Mouse (Mus musculus): ENCODE results near the gene Exosc7.
A peak's percentile ranks its signal among the peaks of the same experiment; 100 is the strongest.

Exosc7 gene

DNA sequence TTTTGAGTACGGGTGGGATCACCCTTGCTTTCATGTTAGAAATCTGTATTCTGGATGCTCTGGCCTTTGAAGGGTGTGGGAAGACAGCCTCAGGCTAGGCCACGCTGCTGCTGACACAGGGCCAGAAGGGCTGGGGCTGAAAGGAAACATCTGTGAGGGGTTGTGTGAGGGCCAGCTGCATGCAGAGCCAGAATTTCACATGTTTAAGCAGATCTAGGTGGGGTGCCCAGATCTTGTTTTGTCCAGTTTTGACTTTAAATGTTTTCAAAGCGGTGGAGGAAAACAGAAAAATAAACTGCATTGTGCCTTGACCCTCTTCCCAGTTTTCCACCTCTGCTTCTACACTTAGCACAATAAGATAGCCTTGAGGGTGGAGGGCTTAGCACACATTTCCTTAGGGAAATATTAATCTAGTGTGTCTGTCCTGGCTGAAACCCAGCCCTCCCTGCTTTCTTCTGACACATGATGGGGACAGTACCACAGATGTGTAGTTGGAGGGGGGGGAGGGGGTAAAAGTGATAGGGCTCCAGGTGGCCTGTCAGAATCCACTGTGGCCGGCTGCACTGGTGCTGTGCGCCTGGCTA, 26.0 kb downstream of the Exosc7 start:
- DNase-seq (ENCODE audit: low read depth, low spot score) = no peak

DNA sequence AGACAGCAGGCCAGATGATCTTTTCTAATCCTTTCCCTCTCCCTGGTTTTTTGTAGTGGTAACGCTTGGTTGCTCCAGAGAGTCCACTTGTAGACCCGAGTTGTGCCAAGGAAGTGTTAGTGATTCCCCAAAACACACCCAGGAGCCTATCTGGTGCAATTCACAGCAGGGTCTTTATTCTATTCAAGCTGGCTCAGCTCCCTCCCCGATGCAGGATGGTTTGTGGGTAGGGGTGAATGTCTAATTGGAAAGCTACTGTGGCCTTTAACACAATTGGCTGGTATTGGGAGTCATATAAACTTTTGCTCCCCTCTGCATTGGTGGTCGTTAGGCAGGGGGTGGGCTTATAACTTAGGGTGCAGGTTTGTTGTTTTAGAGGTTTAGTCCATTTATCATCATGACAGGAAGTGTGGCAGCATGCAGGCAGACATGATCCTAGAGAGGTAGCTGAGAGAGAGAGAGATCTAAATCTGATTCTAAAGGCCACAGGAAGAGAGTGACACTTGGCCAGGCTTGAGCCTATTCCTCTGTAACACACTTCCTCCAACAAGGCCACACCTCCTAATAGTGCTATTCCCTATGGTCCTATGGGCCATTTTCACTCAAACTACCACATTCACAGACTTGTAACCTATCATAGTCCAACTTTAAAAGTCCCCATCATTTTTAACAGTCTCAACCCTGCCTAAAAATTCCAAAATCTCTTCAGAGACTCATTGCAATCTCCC, 27.0 kb downstream of the Exosc7 start:
- DNase-seq (ENCODE audit: low read depth, low spot score) = no peak

DNA sequence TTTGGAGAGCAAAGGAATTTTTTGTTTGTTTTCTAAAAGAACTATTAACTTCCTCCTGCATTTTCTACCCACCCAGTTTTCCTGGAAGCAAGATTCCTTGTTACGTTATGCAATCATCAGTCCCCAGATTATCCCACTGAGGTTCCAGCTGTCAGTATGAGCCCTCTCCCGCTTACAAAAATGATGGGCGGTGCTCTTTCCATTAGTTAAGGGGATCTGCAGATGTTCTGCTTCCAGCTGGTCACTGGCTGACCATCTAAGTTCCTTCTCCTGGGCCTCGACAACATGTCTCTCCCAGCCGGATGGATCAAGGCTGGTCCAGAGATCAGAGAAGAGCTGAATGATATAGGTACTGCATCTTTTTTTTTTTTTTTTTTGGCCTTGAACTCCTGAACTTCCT, 35.4 kb downstream of the Exosc7 start:
- no peak for DNase-seq (ENCODE audit: low read depth, low spot score)

DNA sequence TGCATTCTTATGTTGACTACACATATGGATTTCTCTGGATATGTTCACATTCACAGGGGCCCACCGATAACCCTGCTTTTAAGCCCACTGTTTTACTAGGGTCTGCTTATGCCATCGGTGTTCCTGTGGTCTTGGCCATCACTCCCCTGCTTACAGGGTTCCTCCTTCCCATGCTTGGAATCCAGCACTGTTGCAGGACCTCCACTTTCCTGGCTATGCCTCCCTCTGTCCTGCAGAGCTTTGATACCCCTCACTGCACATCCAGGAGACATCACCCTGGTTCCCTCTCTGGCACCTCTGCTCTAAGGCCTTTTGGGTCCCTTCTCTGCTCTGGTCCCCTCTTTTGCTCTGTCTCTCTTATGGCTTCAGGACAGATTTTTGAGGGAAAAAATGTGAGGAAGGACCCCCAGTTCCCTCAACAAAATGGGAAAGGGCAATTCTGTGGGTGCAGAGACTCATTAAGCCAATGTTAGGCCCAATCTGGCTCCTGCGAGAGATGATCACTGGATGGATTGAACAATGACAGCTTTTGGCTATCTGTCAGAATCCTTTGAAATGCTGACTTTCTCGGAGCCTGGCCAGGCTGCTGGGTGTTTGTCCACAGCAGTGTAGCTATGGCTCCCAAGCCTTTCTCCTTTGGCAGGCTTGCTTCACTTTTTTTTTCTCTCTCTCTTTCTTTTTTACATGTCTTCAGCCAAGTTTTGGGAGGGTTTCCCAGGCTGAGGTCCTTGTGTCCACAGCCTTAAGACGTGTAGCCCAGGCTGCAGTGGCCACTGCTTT, 37.4 kb downstream of the Exosc7 start, which contains the start of gene Clec3b:
Clec3b (plus strand) TSS at position 706 of the 780 bp plus-strand sequence.
- no peak for DNase-seq (ENCODE audit: low read depth, low spot score)

DNA sequence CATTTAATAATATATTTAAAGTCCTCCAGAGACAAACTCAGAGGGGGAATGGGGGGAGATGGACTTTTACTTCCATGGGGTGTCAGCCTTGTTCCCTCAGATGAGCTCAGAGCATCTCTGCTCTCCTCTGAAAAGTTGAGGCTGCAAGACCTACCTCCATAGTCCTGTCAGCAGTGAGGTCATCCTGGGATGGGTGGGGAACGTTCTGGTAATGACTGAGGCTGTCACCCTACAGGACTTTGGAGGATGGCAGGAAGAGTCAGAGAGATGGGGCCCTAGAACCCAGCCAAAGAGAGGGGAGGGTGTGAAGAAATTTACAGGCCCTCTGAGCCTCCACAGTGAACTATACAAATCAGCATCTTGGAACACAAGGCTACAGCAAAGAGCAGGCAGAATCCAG, 38.5 kb downstream of the Exosc7 start:
- DNase-seq (ENCODE audit: low read depth, low spot score) = no peak

DNA sequence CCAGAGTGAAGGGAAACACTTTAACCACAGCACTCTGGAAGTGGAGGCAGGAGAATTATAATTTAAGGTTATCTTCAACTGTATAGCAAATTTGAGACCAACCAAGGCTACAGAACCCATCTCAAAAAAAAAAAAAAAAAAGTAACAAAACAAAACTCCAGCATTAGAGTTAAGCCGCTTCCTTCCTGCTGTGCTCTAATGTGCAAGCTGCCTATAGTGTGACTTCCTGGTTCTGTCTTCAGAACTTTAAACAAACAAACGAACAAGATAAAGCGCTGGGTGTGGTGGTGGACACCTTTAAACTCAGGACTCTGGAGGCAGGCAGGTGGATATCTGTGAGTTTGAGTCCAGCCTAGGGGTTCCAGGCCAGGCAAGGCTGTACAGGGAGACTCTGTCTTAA, 39.0 kb downstream of the Exosc7 start:
- no peak for DNase-seq (ENCODE audit: low read depth, low spot score)

DNA sequence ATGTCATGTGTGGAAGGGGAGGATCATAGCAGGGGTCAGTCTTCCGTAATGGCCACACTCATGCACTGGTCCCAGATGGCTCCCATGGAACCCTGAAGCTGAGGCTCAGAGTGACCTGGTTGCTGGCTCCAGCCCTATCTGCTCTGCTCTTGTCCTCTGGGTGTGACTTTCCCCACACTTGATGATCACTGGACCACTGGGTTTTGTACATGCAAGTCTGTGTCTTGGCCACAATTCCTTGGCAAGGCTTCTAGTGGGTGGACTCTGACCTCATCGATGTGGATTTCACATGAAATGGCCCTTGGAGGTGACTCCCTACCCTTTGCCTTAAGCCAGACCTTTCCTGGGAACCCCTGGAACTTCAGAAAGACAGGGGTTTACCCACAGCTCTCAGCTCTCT, 40.1 kb downstream of the Exosc7 start:
- DNase-seq (ENCODE audit: low read depth, low spot score) = no peak

DNA sequence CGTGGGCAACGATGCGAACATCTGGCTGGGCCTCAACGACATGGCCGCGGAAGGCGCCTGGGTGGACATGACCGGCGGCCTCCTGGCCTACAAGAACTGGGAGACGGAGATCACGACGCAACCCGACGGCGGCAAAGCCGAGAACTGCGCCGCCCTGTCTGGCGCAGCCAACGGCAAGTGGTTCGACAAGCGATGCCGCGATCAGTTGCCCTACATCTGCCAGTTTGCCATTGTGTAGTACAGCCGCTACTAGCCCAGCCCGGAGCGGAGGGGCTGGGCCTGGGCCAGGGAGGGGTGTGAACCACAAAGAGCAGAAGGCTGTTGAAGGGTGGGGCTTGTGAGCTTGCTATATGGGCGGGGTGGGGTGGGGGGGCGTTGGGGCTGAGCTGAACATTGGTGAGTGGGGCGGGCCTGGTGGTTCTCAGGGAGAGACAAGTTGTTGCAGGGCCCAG, 43.9 kb downstream of the Exosc7 start:
- DNase-seq (ENCODE audit: low read depth, low spot score) = peak; percentile 28

DNA sequence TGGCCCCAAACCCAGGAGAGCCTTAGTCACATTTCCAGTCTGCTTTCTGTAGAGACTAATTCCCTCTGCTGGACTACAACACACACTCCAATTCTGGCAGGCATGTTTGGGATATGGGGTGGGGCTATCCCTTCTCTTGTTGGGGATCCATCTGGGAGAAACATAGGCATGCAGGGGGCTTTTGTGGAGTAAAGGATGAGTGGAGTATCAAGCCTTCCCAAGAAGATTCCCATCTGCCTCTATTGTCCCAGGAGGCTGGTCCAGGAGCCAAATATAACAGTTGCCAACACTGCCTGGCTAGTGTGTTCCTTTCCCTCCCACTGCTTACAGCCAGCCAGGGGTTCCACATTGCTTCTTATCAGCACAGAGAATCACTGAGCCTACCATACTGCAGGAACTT, 44.7 kb downstream of the Exosc7 start:
- DNase-seq (ENCODE audit: low read depth, low spot score) = no peak

DNA sequence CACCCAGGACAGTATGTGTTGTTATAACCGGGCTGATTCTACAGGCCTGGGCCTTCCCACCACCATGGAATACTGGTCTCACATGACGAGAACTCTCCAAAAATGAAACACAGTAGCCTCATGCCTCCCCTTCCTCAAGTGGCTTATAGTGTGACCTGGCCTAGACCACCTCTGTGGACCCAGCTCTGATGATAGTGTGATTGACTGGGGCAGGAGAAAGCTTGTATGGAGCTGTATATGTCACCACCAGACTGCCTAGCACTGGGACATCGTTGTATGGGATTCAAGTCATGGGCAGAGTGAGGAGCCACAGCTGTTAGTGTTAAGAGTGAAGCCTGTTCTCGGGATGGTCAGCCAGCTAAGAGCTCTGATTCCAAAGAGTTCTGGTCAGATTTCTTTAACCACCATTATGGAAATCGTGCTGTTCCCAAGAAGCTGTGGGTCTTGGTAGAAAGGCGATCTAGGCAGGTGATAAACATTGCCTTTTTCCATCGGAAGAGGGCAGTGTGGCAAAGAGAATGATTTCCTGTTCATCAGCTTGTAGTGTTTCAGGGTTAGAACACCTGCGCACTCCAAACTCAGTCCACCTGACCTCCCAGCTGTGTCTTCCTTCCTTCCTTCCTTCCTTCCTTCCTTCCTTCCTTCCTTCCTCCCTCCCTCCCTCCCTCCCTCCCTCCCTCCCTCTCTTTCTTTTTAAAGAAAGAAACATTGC, 45.3 kb downstream of the Exosc7 start:
- DNase-seq (ENCODE audit: low read depth, low spot score) = peak; percentile 36

DNA sequence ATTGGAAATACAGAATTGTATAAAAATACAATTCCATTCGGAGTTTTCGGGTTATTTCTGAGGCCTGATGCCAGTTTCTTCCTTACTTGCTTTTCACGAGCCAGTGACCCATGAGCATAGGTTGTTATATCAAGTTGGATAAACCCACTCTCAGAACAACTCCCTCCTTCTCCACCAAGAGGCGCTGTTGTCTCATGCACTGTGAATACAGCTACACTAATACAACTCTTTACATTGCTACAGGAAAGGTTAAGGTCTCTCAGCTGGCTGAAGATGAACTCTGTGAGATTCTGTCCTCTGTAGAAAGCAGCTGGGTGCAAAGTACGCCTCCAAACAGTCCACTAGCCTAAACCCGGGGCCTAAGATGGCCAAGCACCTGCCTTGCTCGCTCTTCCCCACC, 46.3 kb downstream of the Exosc7 start:
- peak; percentile 26 for DNase-seq (ENCODE audit: low read depth, low spot score)

DNA sequence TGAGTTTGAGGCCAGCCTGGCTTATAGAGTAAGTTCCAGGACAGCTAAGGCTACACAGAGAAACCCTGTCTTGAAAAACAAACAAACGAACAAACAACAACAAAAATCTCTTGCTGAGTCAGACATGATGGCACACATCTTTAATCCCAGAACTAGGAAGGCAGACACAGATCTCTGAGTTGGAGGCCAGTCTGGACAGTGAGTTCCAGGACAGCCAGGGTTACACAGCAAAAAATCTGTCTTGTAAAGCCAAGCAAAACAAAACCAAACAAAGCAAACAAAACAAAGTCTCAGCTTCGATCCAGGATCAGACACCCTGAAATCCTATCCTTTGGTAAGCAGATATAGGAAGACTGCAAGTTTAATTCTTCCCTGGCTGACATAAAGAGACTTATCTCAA, 48.8 kb downstream of the Exosc7 start:
- DNase-seq (ENCODE audit: low read depth, low spot score) = no peak

DNA sequence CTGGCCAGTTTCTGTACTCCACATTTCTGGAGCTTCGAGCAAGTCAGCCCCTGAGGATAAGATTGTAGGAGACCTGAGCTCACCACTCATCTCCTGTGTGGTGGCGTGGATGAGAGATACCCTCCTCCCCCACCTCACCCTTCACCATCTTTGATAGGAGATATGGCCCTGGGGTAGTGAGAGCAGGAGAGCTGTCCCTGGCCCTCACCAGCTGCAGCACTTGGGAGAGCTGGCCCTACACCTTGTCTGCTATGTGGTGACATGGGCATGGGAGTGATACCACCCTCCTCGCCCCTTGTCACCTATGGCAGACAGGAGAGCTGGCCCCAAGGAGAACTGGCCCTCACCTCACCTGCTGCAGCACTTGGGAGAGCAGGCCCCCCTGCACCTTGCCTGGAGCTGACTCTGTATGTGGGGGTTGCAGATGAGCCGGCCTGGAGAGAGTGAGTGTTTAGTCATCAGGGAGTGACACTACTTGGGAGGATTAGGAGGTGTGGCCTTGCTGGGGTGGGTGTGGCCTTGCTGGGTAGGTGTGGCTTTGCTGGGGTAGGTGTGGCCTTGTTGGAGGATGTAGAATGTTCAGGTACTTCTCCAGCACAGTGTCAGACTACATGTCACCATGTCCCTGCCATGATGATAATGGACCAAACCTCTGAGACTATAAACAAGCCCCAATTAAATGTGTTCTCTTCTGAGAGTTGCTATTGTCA, 50.1 kb downstream of the Exosc7 start:
- no peak for DNase-seq (ENCODE audit: low read depth, low spot score)

DNA sequence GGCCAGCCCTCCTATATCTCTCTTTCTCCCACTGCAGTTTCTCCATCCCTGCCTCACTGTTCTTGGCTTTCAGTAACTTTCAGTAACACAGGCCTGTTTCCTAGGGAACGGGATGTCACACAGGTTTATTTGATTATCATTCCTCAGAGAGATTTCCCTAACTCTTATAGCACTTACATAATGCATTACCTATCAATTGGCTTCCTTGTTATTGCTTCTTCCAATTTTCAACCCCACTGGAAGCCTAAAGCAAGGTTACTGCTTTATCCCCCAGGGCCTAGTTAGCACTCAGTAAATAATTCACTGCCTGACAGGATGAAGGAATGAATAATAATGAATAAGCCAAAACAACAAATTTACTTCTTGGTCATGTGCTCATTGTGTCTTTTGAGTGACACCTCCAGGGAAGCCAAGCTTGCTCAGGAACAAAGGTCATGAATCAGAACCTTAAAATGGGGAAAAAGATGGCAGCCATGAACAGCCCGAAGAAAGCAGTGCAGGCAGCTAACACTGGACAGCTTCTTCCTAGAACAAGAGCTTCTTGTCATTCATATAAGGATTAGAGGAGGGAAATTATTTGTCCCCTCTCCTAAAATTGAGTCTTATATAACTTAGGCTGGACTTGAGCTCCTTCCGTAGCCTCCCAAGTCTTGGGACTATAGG, 52.9 kb downstream of the Exosc7 start:
- DNase-seq (ENCODE audit: low read depth, low spot score) = no peak

DNA sequence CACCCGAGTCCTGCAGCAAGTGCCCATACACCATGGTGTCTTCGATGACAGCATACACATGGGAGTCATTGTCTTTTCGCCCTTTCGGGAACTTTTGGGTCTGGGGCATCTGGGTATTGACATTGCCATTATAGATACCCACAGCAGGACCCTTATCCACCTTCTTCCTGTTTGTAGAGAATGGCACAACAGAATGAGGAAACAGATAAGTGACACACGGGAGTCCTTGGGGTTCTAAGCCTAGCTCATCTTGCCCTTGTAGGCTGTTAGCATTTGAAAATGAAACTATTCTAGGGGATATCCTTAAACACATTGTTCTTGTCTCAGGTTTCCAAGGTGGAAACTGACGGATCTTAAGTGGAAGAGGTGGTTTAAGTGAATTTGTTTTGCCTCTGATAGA, 60.7 kb downstream of the Exosc7 start:
- no peak for DNase-seq (ENCODE audit: low read depth, low spot score)

DNA sequence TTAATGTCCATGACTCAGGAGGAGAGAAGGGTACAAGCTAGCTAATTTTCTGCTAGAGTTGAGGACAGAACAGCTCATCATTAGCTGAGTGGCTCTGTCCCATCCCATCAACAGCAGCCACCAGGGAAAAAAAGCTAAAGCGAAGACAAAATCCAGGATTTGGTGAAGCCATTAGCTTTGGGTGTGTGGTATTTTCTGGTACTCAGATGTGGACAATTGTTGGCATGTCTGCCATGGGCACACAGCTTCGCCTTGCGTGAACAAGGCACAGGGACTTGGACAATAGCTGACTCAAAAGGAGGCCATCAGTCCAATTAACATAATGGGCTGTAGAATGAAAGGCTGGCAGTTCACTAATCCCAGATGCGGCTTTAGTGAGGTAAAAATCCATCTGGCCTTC, 61.3 kb downstream of the Exosc7 start:
- no peak for DNase-seq (ENCODE audit: low read depth, low spot score)

DNA sequence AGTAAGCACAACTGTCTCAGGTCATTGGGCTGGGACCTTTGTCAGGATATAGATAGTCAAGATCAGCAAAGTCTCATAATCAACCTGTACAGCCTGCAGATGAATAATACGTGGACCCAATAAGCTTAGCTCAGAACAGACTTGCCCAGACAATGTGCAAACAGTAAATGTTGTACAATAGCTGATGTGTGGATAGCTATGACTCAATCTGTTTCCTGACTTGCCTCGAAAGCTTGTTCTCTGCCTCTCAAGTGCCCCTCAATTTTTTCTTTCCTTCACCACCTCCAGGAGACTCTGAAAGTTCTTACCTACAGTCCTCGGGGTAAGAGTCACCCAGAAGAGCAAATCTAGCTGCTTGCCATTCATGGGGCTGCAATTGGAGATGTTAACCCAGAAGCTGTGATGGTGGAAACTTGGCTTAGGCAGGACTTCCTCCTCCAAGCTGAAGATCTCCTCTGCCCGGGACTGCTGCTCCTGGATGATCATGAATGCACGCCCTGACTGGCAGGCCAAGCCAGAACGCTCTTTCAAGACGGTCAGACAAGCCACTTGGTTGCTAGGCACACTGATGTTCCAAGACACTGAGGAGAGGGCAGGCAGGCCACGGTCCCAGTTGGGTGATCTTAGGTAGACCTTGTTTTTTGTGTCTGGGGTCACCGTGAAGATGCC, 64.5 kb downstream of the Exosc7 start:
- no peak for DNase-seq (ENCODE audit: low read depth, low spot score)

DNA sequence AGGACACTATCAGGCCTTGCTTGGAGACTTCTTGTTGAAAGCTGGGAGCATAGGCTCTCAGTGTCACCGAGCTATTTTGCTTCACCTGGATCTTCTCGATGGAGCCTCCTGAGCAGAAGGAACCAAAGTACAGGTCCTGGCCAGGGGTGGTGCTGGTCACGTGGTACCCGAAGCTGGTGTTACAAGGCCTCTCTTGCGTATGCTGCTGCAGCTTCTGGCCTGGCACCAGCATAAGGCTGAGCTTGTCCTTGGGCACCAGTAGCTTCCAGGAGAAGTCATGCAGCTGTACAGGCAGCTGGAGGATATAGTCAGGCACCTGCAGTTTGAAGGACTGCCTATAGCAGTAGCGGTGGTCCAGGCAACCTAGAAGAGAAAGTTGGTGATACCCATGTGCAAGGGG, 67.0 kb downstream of the Exosc7 start:
- DNase-seq (ENCODE audit: low read depth, low spot score) = no peak

DNA sequence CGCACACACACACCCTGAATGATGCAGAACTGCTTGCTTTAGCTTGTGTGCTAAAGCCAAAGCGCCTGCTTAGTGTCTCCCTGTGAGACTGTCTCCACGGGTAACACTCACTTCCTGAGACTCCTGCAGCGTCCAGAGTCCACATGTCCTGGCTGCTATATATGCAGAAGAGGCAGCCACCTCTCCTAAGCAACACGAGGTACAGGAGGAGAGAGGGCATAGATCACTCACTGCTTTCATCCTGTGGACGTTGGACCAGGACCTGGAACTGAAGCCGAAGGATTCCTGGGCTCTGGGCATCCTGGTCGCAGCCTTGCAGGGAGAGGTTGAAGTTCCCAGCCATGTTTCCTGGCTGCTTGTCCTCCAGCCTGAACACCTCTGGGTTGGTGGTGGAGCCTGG, 70.2 kb downstream of the Exosc7 start:
- DNase-seq (ENCODE audit: low read depth, low spot score) = no peak

DNA sequence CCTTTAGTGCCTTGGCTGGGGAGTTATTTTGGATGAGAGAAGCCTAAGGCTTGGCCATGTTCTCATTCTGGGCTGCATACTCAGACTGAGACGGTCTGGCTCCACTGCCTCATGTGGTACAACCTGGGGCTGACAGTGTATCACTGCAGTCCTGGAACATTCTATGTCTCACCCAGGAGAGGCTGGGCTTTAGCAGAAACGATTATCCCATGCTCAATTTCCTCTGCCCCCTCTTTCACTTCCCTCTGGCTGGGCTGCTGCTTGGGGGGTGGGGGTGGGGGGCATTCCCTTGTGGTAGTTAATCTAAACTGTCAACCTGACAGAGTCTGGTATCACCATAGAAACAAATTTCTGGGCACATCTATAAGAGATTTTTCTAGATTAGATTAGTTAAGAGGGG, 72.5 kb downstream of the Exosc7 start:
- DNase-seq (ENCODE audit: low read depth, low spot score) = no peak
